Mouse (Mus musculus) ES-Bruce4 (cell line): ENCODE measurements at regions not wholly inside any gene's neighbourhood (a gene's known extent, or its start where the extent isn't known, plus 50 kb on each side); places are given as distances from the start of the nearest gene placed in this dataset.

Source experiments
- CTCF ChIP-seq: IDR thresholded peaks from one replicate; pipeline ENCODE4 v1.8.1; 2011; ENCODE audit warnings: low read depth, low read length
- EP300 ChIP-seq: IDR thresholded peaks from 2 replicates; pipeline ENCODE4 v1.6.1; 2011; ENCODE audit warnings: low read depth, low read length; ENCODE audit not compliant: insufficient read depth
- POLR2A ChIP-seq: IDR thresholded peaks from one replicate; pipeline ENCODE4 v1.8.1; 2011; ENCODE audit warnings: low read length; ENCODE audit not compliant: insufficient read depth

GRCm38 (mm10) chr12:47219340-47219739 is 400.6 kb upstream of the Nova1 start:
- TF ChIP-seq POLR2A (no peak), EP300 (no peak), CTCF (no peak)
